Mouse (Mus musculus) midbrain, postnatal 0 days (tissue): Measurements from ENCODE around the gene Notch4. TPM values are rescaled to one million over a fixed set of nuclear protein-coding genes. Genes with fewer than 3 reads are reported as not detected.

Experiments used
- ATAC-seq: fragments of 200-750 bp; cut with Nextera tagmentation; 2 replicates; pipeline ENCODE4 v1.8.0; 2017; ENCODE audit warnings: moderate number of reproducible peaks, mild to moderate bottlenecking, moderate TSS enrichment, moderate library complexity; ENCODE audit not compliant: low FRiP score
- DNase-seq: peaks from one replicate; pipeline ENCODE4 v3.0.0-alpha.2; 2015; ENCODE audit warnings: low spot score
- H3K27ac ChIP-seq: fragments of 300-500 bp; sonication (generic); 2 replicates; pipeline ENCODE4 v1.5.1; 2014; ENCODE audit warnings: low read depth, mild to moderate bottlenecking, low read length, mixed read lengths
- H3K27me3 ChIP-seq: fragments of 300-500 bp; sonication (generic); 2 replicates; pipeline ENCODE4 v1.6.1; 2014; ENCODE audit warnings: low read length, control low read depth, mixed read lengths; ENCODE audit not compliant: insufficient read depth
- H3K36me3 ChIP-seq: fragments of 300-500 bp; sonication (generic); 2 replicates; pipeline ENCODE4 v1.6.1; 2014; ENCODE audit warnings: low read length, control low read depth, mixed read lengths; ENCODE audit not compliant: insufficient read depth
- H3K4me1 ChIP-seq: fragments of 300-500 bp; sonication (generic); 2 replicates; pipeline ENCODE4 v1.6.1; 2014; ENCODE audit warnings: mild to moderate bottlenecking, control low read depth, antibody characterized with exemption, low read length, mixed read lengths; ENCODE audit not compliant: insufficient read depth
- H3K4me2 ChIP-seq: fragments of 300-500 bp; sonication (generic); 2 replicates; pipeline ENCODE4 v1.6.1; 2014; ENCODE audit warnings: low read depth, mild to moderate bottlenecking, low read length, mixed read lengths; ENCODE audit not compliant: poor library complexity, severe bottlenecking
- H3K4me3 ChIP-seq: fragments of 300-500 bp; sonication (generic); 2 replicates; pipeline ENCODE4 v1.5.1; 2014; ENCODE audit warnings: low read depth, mild to moderate bottlenecking, low read length, moderate library complexity
- H3K9ac ChIP-seq: fragments of 300-500 bp; sonication (generic); replicated peaks from 2 replicates; pipeline ENCODE4 v1.6.1; 2014; ENCODE audit warnings: mild to moderate bottlenecking, low read length, moderate library complexity, mixed read lengths; ENCODE audit not compliant: poor library complexity, severe bottlenecking
- H3K9me3 ChIP-seq: fragments of 300-500 bp; sonication (generic); 2 replicates; pipeline ENCODE4 v1.6.1; 2016; ENCODE audit warnings: low read length, control low read depth
- CTCF ChIP-seq: IDR thresholded peaks from 2 replicates; pipeline ENCODE4 v1.5.1; 2016; ENCODE audit warnings: antibody characterized with exemption, mild to moderate bottlenecking
- WGBS: fragments of 180-500 bp; shearing (Covaris S2); extraction: QIAGEN DNeasy Blood & Tissue Kit; methylation state at CpG from one replicate; pipeline ENCODE4 v1.1.7; 2014; 5-methylcytosine and 5-hydroxymethylcytosine counted together
- polyA plus RNA-seq: library from polyadenylated mRNA; unstranded; fragments of >200 nt; fragmentation: Nextera tagmentation; extraction: Ambion mirVana; gene quantifications from 2 replicates; pipeline ENCODE4 v1.2.1, GENCODE M21; 2015
- total RNA-seq: library from RNA; depleted of rRNA; stranded (reverse); fragments of >200 nt; gene quantifications from 2 replicates; pipeline ENCODE4 v1.2.3, GENCODE M21; 2014

Notch4 gene
- total and polyA plus RNA-seq, 2 experiments from 2014 or later = 6.1 to 44.3 TPM

DNA sequence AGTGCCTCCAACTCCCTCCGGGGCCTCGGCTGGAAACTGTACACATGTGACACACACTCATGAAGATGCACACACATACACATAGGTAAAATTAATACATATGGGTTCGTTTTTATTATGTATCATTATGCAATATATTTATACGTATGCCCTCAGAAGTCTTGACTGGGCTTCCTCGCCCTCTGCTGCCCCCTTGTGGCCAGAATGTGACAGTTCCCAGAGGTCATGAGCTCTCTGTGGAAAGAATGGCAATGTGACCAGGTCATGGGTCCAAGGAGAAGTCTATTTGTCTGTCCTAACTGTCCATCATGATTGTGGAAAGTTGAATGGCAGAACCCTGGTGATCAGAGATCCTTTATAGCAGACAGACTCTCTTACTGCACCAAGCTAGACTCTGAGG, 8.6 kb upstream of the Notch4 start:
- Histone ChIP-seq H3K4me2 (no peak overlapping the region), H3K9me3 (no peaks in the 10 kb centered on the region), H3K27ac (no peak overlapping the region), H3K27me3 (0 out of 2 replicates have a peak, but pooled peaks cover 3% of the 10 kb centered on the region), H3K4me1 (no peaks in the 10 kb centered on the region), H3K4me3 (no peak overlapping the region), H3K36me3 (no peaks in the 10 kb centered on the region), H3K9ac (no peak overlapping the region)
- peak; percentile 28 for DNase-seq
- 31% methylated on average over 5 of the region's 5 CpGs for WGBS
- ATAC-seq = no peak
- peak; percentile 87 for TF ChIP-seq CTCF

DNA sequence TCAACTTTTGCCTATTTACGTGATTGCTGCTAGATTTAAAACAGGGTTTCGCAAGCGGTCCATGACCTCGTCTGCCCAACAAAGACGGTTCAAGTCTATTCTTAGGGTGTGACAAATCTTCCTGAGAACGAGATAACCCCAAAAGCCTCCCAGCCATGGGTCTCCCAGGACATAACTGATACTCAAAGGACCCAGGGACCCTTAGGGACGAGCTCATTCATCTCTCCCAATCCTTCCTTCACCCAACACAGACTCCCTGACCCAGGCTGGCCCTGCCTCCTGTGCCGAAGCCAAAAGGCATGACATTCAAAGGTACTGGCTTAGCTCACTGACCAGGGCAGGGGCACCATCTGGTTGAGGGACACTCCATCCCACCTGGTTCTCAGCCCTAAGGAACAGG, 7.7 kb upstream of the Notch4 start:
- no peak for ATAC-seq
- no peaks in the 10 kb centered on the region for H3K4me1 ChIP-seq
- H3K9ac ChIP-seq = no peak overlapping the region
- 88% methylated on average over 8 of the region's 8 CpGs for WGBS
- H3K4me3 ChIP-seq = no peak overlapping the region
- H3K27ac ChIP-seq = no peak overlapping the region
- H3K9me3 ChIP-seq = no peaks in the 10 kb centered on the region
- TF ChIP-seq CTCF = no peak
- no peak for DNase-seq
- H3K36me3 ChIP-seq = no peaks in the 10 kb centered on the region
- 0 out of 2 replicates have a peak, but pooled peaks cover 3% of the 10 kb centered on the region for H3K27me3 ChIP-seq
- no peak overlapping the region for H3K4me2 ChIP-seq

DNA sequence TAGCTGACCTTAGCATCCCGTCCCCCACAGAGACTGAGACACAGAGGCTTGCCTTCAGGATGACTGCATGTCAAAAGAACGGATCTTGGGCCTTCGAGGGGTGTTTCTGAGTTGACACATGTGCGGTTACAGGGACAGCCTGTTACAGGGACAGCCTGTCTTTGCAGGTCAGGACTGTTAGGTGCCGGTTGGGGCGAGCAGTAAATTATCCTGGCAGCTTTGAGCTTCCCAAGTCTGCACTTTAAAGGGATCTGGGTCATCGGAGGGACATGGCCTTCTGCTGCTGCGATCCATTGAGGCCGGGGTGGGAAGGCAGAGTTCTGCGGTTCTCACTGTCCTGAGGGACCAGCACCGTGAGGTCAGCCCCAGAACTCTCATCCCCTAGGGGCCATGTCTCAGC, 6.7 kb upstream of the Notch4 start:
- no peak for TF ChIP-seq CTCF
- no peak overlapping the region for H3K27ac ChIP-seq
- H3K27me3 ChIP-seq = no peaks in the 10 kb centered on the region
- ATAC-seq = no peak
- DNase-seq = no peak
- H3K4me1 ChIP-seq = no peaks in the 10 kb centered on the region
- 81% methylated on average over 11 of the region's 11 CpGs for WGBS
- H3K9me3 ChIP-seq = no peaks in the 10 kb centered on the region
- H3K9ac ChIP-seq = no peak overlapping the region
- H3K4me2 ChIP-seq = no peak overlapping the region
- H3K4me3 ChIP-seq = no peak overlapping the region
- H3K36me3 ChIP-seq = no peaks in the 10 kb centered on the region

DNA sequence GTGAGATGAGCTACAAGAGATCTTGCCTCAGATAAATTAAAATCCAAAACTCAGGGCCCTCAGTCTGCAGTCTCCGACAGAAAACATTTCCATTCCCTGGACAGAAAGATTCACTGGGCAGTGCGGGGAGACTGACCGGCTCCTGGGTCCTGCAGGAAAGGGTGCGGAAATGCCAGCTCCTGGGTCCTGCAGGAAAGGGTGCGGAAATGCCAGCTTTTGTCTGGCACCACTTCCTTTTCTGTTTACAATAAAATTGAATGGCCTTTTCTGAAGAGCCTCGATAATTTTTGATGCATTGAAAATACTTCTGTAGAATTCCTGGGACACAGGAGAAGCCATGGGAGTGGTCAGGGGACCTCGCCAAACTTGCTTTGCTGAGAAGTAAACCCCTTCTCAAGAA, 5.0 kb upstream of the Notch4 start:
- Histone ChIP-seq H3K4me1 (no peaks in the 10 kb centered on the region), H3K27me3 (no peaks in the 10 kb centered on the region), H3K4me2 (no peak overlapping the region), H3K4me3 (no peak overlapping the region), H3K36me3 (no peaks in the 10 kb centered on the region), H3K27ac (no peak overlapping the region), H3K9ac (no peak overlapping the region), H3K9me3 (no peaks in the 10 kb centered on the region)
- no peak for ATAC-seq
- DNase-seq = no peak
- 82% methylated on average over 7 of the region's 7 CpGs for WGBS
- no peak for TF ChIP-seq CTCF

DNA sequence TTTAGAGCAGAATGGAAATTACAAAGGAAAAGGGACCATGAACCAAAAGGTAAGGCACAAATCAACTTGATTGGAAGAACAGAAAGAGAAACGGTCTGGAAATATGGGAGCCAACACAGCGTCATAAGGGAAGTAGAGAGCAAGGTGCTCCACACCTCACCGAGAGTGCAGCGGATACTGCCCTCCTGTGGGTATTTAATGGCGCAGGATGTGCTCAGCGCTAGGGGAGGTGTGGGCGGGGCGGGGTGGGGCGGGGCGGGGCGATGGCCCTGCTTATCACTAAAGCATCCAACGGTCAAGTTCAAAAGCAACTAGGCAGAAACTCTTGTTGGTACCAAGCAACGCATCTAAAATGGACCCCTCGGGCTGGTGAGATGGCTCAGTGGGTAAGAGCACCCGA, 4.2 kb upstream of the Notch4 start:
- no peaks in the 10 kb centered on the region for H3K27me3 ChIP-seq
- no peak overlapping the region for H3K9ac ChIP-seq
- no peak for ATAC-seq
- TF ChIP-seq CTCF = no peak
- WGBS = 29% methylated on average over 13 of the region's 15 CpGs
- no peaks in the 10 kb centered on the region for H3K36me3 ChIP-seq
- no peak overlapping the region for H3K27ac ChIP-seq
- no peak for DNase-seq
- no peak overlapping the region for H3K4me2 ChIP-seq
- H3K9me3 ChIP-seq = no peaks in the 10 kb centered on the region
- no peaks in the 10 kb centered on the region for H3K4me1 ChIP-seq
- no peak overlapping the region for H3K4me3 ChIP-seq

DNA sequence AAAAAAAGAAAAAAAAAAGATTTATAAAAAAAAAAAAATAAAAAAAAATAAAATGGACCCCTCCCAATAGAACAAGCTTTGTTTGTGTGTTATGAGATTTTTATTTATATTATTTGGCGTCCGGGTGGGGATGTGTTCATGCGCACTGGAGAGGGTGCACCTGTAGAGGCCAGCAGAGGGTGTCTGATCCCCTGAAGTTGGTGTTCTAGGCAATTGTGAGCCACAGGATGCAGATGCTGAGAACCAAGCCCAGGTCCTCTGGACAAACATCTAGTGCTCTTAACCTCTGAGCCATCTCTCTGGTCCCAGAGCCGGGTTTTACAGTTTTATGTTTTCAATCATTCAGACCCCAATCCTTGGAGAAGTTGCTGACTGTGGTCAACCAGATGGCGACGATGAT, 3.6 kb upstream of the Notch4 start:
- no peak overlapping the region for H3K27ac ChIP-seq
- no peaks in the 10 kb centered on the region for H3K27me3 ChIP-seq
- DNase-seq (no peak), ATAC-seq (no peak)
- H3K4me2 ChIP-seq = no peak overlapping the region
- no peaks in the 10 kb centered on the region for H3K4me1 ChIP-seq
- no peak overlapping the region for H3K9ac ChIP-seq
- TF ChIP-seq CTCF = no peak
- no peak overlapping the region for H3K4me3 ChIP-seq
- WGBS = 92% methylated on average over 6 of the region's 6 CpGs
- H3K9me3 ChIP-seq = no peaks in the 10 kb centered on the region
- no peaks in the 10 kb centered on the region for H3K36me3 ChIP-seq

DNA sequence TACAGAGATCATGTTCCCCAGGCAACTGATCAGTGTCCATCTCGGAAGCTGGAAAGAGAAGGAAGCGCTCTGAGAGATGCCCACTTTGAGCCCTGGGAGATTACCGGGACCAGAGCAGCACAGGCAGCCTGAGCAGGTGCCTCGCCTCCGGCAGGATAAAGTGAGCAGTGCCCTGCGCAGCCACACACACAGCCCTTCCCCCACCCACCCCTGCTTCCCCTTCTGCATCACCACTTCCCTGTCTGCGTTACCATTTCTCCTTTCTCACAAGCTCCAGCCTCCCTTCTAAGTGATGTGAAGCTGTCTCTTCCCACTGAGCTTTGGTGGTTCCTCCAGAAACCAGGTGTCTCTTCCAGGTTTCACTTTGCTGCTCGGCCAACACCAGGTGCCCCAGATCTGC, 2.9 kb upstream of the Notch4 start:
- WGBS = 41% methylated on average over 8 of the region's 8 CpGs
- Histone ChIP-seq H3K4me1 (no peaks in the 10 kb centered on the region), H3K9ac (0 out of 2 replicates have a peak overlapping the region, but pooled peaks have one; percentile 8), H3K4me2 (no peak overlapping the region), H3K36me3 (no peaks in the 10 kb centered on the region), H3K4me3 (no peak overlapping the region), H3K27ac (no peak overlapping the region), H3K9me3 (no peaks in the 10 kb centered on the region), H3K27me3 (no peaks in the 10 kb centered on the region)
- no peak for TF ChIP-seq CTCF
- no peak for DNase-seq
- no peak for ATAC-seq
